Mouse (Mus musculus) small intestine, adult 2 months (tissue): ENCODE results near the gene Hsp90ab1. TPM values are rescaled to one million over a fixed set of nuclear protein-coding genes. Genes with fewer than 3 reads are reported as not detected.
A peak's percentile ranks its signal among the peaks of the same experiment; 100 is the strongest.

ENCODE experiments used
- H3K27ac ChIP-seq: fragments of 200-500 bp; 2 replicates; pipeline ENCODE4 v1.5.1; 2012; ENCODE audit warnings: low read depth, low read length, control low read depth, inconsistent platforms; ENCODE audit not compliant: insufficient read depth
- H3K27me3 ChIP-seq: fragments of 200-500 bp; 2 replicates; pipeline ENCODE4 v1.6.1; 2012; ENCODE audit warnings: mild to moderate bottlenecking, moderate library complexity, low read length, inconsistent platforms; ENCODE audit not compliant: control insufficient read depth, insufficient read depth
- H3K36me3 ChIP-seq: fragments of 200-500 bp; 2 replicates; pipeline ENCODE4 v1.6.1; 2012; ENCODE audit warnings: mild to moderate bottlenecking, low read length, control low read depth, inconsistent platforms; ENCODE audit not compliant: control insufficient read depth, insufficient read depth
- H3K4me1 ChIP-seq: fragments of 200-500 bp; 2 replicates; pipeline ENCODE4 v1.6.1; 2012; ENCODE audit warnings: low read length, inconsistent platforms, mixed read lengths; ENCODE audit not compliant: control insufficient read depth, insufficient read depth, insufficient read length
- H3K4me3 ChIP-seq: fragments of 200-500 bp; 2 replicates; pipeline ENCODE4 v1.5.1; 2012; ENCODE audit warnings: low read depth, mild to moderate bottlenecking, control low read depth, inconsistent platforms, low read length, moderate library complexity
- CTCF ChIP-seq: fragments of 200-500 bp; IDR thresholded peaks from 2 replicates; pipeline ENCODE4 v1.5.1; 2012; ENCODE audit warnings: low read depth, mild to moderate bottlenecking, control low read depth, inconsistent platforms, low read length, moderate library complexity, mixed read lengths; ENCODE audit not compliant: insufficient replicate concordance, insufficient read length; ENCODE audit errors: extremely low read depth
- POLR2A ChIP-seq: fragments of 200-500 bp; IDR thresholded peaks from 2 replicates; pipeline ENCODE4 v1.6.1; 2012; ENCODE audit warnings: low read depth, mild to moderate bottlenecking, control low read depth, inconsistent platforms, low read length, moderate library complexity
- WGBS: fragments of 180-500 bp; shearing (Covaris S2); methylation state at CpG from one replicate; pipeline ENCODE4 v1.1.7; 2018; 5-methylcytosine and 5-hydroxymethylcytosine counted together
- polyA plus RNA-seq: library from polyadenylated mRNA; depleted of rRNA; stranded (reverse); fragments of >200 nt; gene quantifications from 2 replicates; pipeline ENCODE4 v1.2.3, GENCODE M21; 2012

Hsp90ab1 gene
- polyA plus RNA-seq, 1 experiment: 157 TPM

- peak overlapping the region; percentile 61 for H3K27ac ChIP-seq
- H3K36me3 ChIP-seq: no peaks in the 10 kb centered on the region; the same call in 1 of the 2 replicates
- peaks cover 3% of the 10 kb centered on the region for H3K4me1 ChIP-seq
- no peaks in the 10 kb centered on the region for H3K27me3 ChIP-seq
- H3K4me3 ChIP-seq: peak overlapping the region; percentile 31
- TF ChIP-seq CTCF: no peak
- no peak for TF ChIP-seq POLR2A
- 54% methylated on average over 12 of the region's 12 CpGs for WGBS
Observed at GRCm38 (mm10) chr17:45584096-45584896, 11.2 kb upstream of the Hsp90ab1 start.

GRCm38 (mm10) chr17:45582715-45583355 lies 9.8 kb upstream of the Hsp90ab1 start:
- Histone ChIP-seq H3K36me3 (no peaks in the 10 kb centered on the region; the same call in 1 of the 2 replicates), H3K4me3 (no peak overlapping the region), H3K27me3 (no peaks in the 10 kb centered on the region), H3K4me1 (peaks cover 3% of the 10 kb centered on the region), H3K27ac (no peak overlapping the region)
- WGBS: 58% methylated on average over 6 of the region's 6 CpGs
- TF ChIP-seq POLR2A (no peak), CTCF (peak; percentile 62; the same call in 1 of the 2 replicates)

- TF ChIP-seq CTCF: no peak
- no peak for TF ChIP-seq POLR2A
- WGBS: 75% methylated on average over 6 of the region's 6 CpGs
- Histone ChIP-seq H3K27ac (no peak overlapping the region), H3K4me1 (peaks cover 3% of the 10 kb centered on the region), H3K27me3 (no peaks in the 10 kb centered on the region), H3K4me3 (no peak overlapping the region), H3K36me3 (no peaks in the 10 kb centered on the region; the same call in 1 of the 2 replicates)
Observed at GRCm38 (mm10) chr17:45582188-45582587, 9.1 kb upstream of the Hsp90ab1 start.

- H3K27me3 ChIP-seq: no peaks in the 10 kb centered on the region
- H3K36me3 ChIP-seq: no peaks in the 10 kb centered on the region; the same call in 1 of the 2 replicates
- TF ChIP-seq CTCF (peak; percentile 47; the same call in 1 of the 2 replicates), POLR2A (no peak)
- no peak overlapping the region for H3K27ac ChIP-seq
- 0% methylated on average over 2 of the region's 2 CpGs for WGBS
- H3K4me3 ChIP-seq: no peak overlapping the region
- H3K4me1 ChIP-seq: peaks cover 3% of the 10 kb centered on the region
Observed at GRCm38 (mm10) chr17:45581567-45581983, 8.5 kb upstream of the Hsp90ab1 start.

GRCm38 (mm10) chr17:45580958-45581477 lies 7.9 kb upstream of the Hsp90ab1 start:
- TF ChIP-seq POLR2A: no peak
- Histone ChIP-seq H3K27ac (no peak overlapping the region), H3K4me3 (no peak overlapping the region), H3K27me3 (no peaks in the 10 kb centered on the region), H3K36me3 (no peaks in the 10 kb centered on the region), H3K4me1 (peaks cover 3% of the 10 kb centered on the region)
- WGBS: 16% methylated on average over 12 of the region's 12 CpGs

- no peak overlapping the region for H3K27ac ChIP-seq
- no peaks in the 10 kb centered on the region for H3K36me3 ChIP-seq
- H3K27me3 ChIP-seq: no peaks in the 10 kb centered on the region
- WGBS: 93% methylated on average over 4 of the region's 4 CpGs
- H3K4me1 ChIP-seq: peaks cover 6% of the 10 kb centered on the region
- TF ChIP-seq POLR2A (no peak), CTCF (no peak)
- H3K4me3 ChIP-seq: no peak overlapping the region
Observed at GRCm38 (mm10) chr17:45579554-45579953, 6.5 kb upstream of the Hsp90ab1 start.

GRCm38 (mm10) chr17:45578843-45579242 lies 5.8 kb upstream of the Hsp90ab1 start:
- H3K4me1 ChIP-seq: peaks cover 6% of the 10 kb centered on the region
- no peak overlapping the region for H3K4me3 ChIP-seq
- H3K27ac ChIP-seq: no peak overlapping the region
- WGBS: 79% methylated on average over 7 of the region's 7 CpGs
- TF ChIP-seq CTCF (peak; percentile 33; the same call in 1 of the 2 replicates), POLR2A (no peak)
- H3K36me3 ChIP-seq: no peaks in the 10 kb centered on the region
- no peaks in the 10 kb centered on the region for H3K27me3 ChIP-seq
